Mouse (Mus musculus) stomach, embryonic 14.5 days (tissue): Measurements from ENCODE around the gene Zfp423. TPM values are rescaled to one million over a fixed set of nuclear protein-coding genes. Genes with fewer than 3 reads are reported as not detected.

Source experiments
- ATAC-seq: fragments of 200-750 bp; cut with Nextera tagmentation; 2 replicates; pipeline ENCODE4 v1.8.0; 2017; ENCODE audit warnings: low read depth, moderate TSS enrichment; ENCODE audit not compliant: insufficient number of reproducible peaks, insufficient read depth, low FRiP score
- H3K27ac ChIP-seq: fragments of 300-500 bp; sonication (generic); 2 replicates; pipeline ENCODE4 v1.5.1; 2014; ENCODE audit warnings: mild to moderate bottlenecking, low read length, moderate library complexity, mixed read lengths
- H3K27me3 ChIP-seq: fragments of 300-500 bp; sonication (generic); 2 replicates; pipeline ENCODE4 v1.6.1; 2014; ENCODE audit warnings: low read length, control low read depth, mixed read lengths; ENCODE audit not compliant: control insufficient read depth, insufficient read depth
- H3K36me3 ChIP-seq: fragments of 300-500 bp; sonication (generic); 2 replicates; pipeline ENCODE4 v1.6.1; 2014; ENCODE audit warnings: mild to moderate bottlenecking, control low read depth, low read length, moderate library complexity, mixed read lengths; ENCODE audit not compliant: control insufficient read depth, insufficient read depth
- H3K4me1 ChIP-seq: fragments of 300-500 bp; sonication (generic); 2 replicates; pipeline ENCODE4 v1.6.1; 2014; ENCODE audit warnings: low read length, control low read depth, mixed read lengths; ENCODE audit not compliant: control insufficient read depth, insufficient read depth
- H3K4me2 ChIP-seq: fragments of 300-500 bp; sonication (generic); replicated peaks from 2 replicates; pipeline ENCODE4 v1.6.1; 2014; ENCODE audit warnings: low read depth, low read length, control low read depth
- H3K4me3 ChIP-seq: fragments of 300-500 bp; sonication (generic); 2 replicates; pipeline ENCODE4 v1.5.1; 2014; ENCODE audit warnings: low read depth, low read length, control low read depth
- H3K9ac ChIP-seq: fragments of 300-500 bp; sonication (generic); replicated peaks from 2 replicates; pipeline ENCODE4 v1.6.1; 2014; ENCODE audit warnings: low read depth, mild to moderate bottlenecking, control low read depth, low read length, moderate library complexity, mixed read lengths
- H3K9me3 ChIP-seq: fragments of 300-500 bp; sonication (generic); 2 replicates; pipeline ENCODE4 v1.6.1; 2016; ENCODE audit warnings: low read depth, low read length, control low read depth; ENCODE audit not compliant: control insufficient read depth
- WGBS: fragments of 180-500 bp; shearing (Covaris S2); extraction: QIAGEN DNeasy Blood & Tissue Kit; methylation state at CpG from one replicate; pipeline ENCODE4 v1.1.7; 2014; 5-methylcytosine and 5-hydroxymethylcytosine counted together
- polyA plus RNA-seq: library from polyadenylated mRNA; unstranded; fragments of >200 nt; fragmentation: Nextera tagmentation; extraction: Ambion mirVana; gene quantifications from 2 replicates; pipeline ENCODE4 v1.2.1, GENCODE M21; 2014

Gene Zfp423
- polyA plus RNA-seq, 1 experiment from 2014 or later: 13.6 TPM

GRCm38 (mm10) chr8:87613701-87614100, 345.7 kb downstream of the Zfp423 start:
- H3K4me2 ChIP-seq: no peak overlapping the region
- no peaks in the 10 kb centered on the region for H3K9me3 ChIP-seq
- no peaks in the 10 kb centered on the region for H3K4me1 ChIP-seq
- no peaks in the 10 kb centered on the region for H3K27me3 ChIP-seq
- no peak overlapping the region for H3K27ac ChIP-seq
- H3K4me3 ChIP-seq: no peak overlapping the region
- H3K36me3 ChIP-seq: no peaks in the 10 kb centered on the region
- H3K9ac ChIP-seq: no peak overlapping the region
- no peak for ATAC-seq
- WGBS: 86% methylated on average over 1 of the region's 1 CpGs

Other genes starting within 250 kb of the Zfp423 start
- 35.6 and 37.5 TPM in 2 replicates for gene Cnep1r1, start 159.2 kb upstream of the Zfp423 start, polyA plus RNA-seq
- gene Heatr3, start 178.3 kb upstream of the Zfp423 start, polyA plus RNA-seq: 47.1 and 47.9 TPM in 2 replicates
- gene Tent4b, start 239.6 kb upstream of the Zfp423 start, polyA plus RNA-seq: 10.3 and 12.5 TPM in 2 replicates